Mouse (Mus musculus) liver, embryonic 14 days (tissue): ENCODE data around the gene Gm42420. TPM values are rescaled to one million over a fixed set of nuclear protein-coding genes. Genes with fewer than 3 reads are reported as not detected.

ENCODE experiments used
- polyA plus RNA-seq: library from polyadenylated mRNA; depleted of rRNA; stranded (reverse); fragments of >200 nt; gene quantifications from 2 replicates; pipeline ENCODE4 v1.2.3, GENCODE M21; 2012; rRNA removed

Gene Gm42420
- polyA plus RNA-seq = 2.1 TPM in 2 replicates

GRCm38 (mm10) chr6:39585517-39585916 lies at the start of gene Gm42420:
Gm42420 (plus strand) TSS chr6:39585753.

DNA sequence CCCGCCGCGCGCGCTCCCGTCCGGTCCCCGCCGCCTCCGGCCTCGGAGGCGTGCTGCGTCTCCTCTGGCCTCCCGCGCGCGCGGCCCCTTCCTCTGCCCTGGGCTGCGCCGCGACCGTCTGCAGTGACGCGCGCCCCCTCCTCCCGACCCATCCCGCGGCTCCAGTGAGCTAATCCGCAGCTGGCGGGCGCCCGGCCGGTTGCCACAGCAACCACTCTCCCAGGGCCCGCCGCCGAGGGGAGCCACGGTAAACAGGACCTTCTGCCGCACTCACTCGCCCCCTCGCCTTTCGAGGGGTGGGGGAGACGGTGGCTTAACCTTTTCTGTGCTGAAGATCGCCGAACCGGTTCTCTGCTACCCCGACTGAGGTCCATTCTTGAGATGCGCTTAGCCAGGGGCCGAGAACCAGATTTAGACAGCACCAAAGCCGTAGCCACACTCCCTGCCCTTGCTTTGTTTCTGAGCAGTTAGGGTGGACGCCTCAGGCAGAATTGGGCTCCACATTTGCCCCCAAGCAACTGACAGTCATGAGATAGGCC lies 27.8 kb upstream of the Gm42420 start, which contains the start of gene Dennd2a:
Dennd2a (minus strand) TSS at position 145 of the 539 bp plus-strand sequence.

GRCm38 (mm10) chr6:39573791-39574554 lies 11.6 kb upstream of the Gm42420 start, which contains the start of gene Adck2:
Adck2 (plus strand) TSS chr6:39573873.

GRCm38 (mm10) chr6:39592401-39593214 lies 7.1 kb downstream of the Gm42420 start, which contains the start of gene Ndufb2:
Ndufb2 (plus strand) TSS chr6:39592574.

Other genes with a start within 250 kb of the Gm42420 start
- gene Slc37a3, start 208.1 kb upstream of the Gm42420 start, polyA plus RNA-seq = 3.6 and 4.9 TPM in 2 replicates
- 0.07 and 0.20 TPM in 2 replicates for gene Rab19, start 204.6 kb upstream of the Gm42420 start, polyA plus RNA-seq
- 103 and 122 TPM in 2 replicates for gene Mkrn1, start 165.3 kb upstream of the Gm42420 start, polyA plus RNA-seq
- gene Dennd2a, start 27.9 kb upstream of the Gm42420 start, polyA plus RNA-seq = 1.7 TPM in 2 replicates
- 2.4 and 2.9 TPM in 2 replicates for gene Adck2, start 11.9 kb upstream of the Gm42420 start, polyA plus RNA-seq
- 94.5 and 110 TPM in 2 replicates for gene Ndufb2, start 6.8 kb downstream of the Gm42420 start, polyA plus RNA-seq
- 3.8 and 4.1 TPM in 2 replicates for gene Braf, start 139.7 kb downstream of the Gm42420 start, polyA plus RNA-seq
- 105 and 107 TPM in 2 replicates for gene Mrps33, start 225.2 kb downstream of the Gm42420 start, polyA plus RNA-seq